Mouse (Mus musculus): ENCODE results near the gene Btbd11. TPM values are rescaled to one million over a fixed set of nuclear protein-coding genes. Genes with fewer than 3 reads are reported as not detected.

The Btbd11 gene
- total RNA-seq, 2 experiments from 2014 or later = 5.3 to 6.0 TPM

GRCm38 (mm10) chr10:85587758-85588157 is 201.1 kb downstream of the Btbd11 start:
- DNase-seq (ENCODE audit: low spot score in 2 of 2) = no peak

DNA sequence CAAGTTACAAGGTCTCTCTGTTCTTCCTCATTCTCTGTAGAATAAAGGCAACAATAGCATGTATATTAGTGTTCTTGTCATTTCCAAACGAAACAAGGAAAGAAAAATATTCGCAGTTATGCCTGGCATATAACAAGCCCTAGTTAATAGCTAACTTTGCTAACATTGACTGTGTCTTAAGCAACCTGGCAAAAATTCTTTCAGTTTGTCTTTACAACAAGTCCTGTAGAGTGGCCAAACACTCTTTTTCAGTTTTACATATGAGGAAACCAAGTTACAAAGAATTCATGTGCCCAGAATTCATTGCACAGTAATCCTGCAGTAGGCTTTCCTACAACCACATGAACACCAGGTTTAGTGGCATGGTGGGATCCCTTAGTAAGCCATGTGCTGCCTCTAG is 203.4 kb downstream of the Btbd11 start:
- no peak for DNase-seq (ENCODE audit: low spot score in 2 of 2)

DNA sequence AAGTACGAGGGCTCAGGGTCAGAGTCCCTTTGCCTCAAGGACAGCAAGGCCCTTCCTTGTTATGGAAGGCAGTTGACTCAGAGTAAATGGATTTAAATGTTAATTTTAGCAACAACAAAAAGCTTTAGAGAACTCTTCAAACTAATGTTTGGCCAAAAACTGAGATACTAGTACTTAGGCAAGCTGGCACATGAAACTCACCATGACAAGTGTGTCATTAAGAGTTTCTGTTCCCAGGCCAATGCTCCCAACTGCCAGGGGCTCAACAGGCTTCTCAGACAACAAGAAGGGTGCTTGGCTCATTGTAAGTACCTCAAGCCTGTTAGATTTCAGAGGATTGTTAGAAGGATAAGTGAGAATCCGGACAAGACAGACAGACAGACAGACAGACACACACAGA is 204.7 kb downstream of the Btbd11 start:
- DNase-seq (ENCODE audit: low spot score in 2 of 2) = no peak

- peak in 1 of 2 experiments; percentile 18 for DNase-seq (ENCODE audit: low spot score in 2 of 2)
Measured at GRCm38 (mm10) chr10:85591986-85592385, 205.4 kb downstream of the Btbd11 start.

DNA sequence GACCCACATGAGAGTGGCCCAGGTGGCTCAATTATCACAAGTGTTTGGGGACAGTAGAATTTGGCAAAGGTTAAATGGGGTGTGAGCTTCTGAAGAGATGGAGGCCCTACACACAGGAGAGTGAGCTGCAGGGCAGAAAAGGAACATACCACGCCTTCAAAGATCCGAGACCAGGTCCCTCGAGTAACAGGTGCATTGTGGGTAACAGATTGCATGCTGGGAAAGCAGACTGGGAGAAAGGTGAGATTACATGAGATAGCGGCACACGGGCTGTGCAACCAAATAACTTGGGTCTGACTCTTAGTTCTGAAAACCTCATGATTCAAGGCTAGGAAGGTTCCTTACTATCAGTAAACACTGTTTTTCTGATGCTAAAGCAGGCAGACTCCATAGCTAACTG is 209.7 kb downstream of the Btbd11 start:
- DNase-seq (ENCODE audit: low spot score in 2 of 2) = no peak

GRCm38 (mm10) chr10:85598093-85598599 is 211.5 kb downstream of the Btbd11 start:
- DNase-seq (ENCODE audit: low spot score in 2 of 2) = peak; percentile 25 to 29

DNA sequence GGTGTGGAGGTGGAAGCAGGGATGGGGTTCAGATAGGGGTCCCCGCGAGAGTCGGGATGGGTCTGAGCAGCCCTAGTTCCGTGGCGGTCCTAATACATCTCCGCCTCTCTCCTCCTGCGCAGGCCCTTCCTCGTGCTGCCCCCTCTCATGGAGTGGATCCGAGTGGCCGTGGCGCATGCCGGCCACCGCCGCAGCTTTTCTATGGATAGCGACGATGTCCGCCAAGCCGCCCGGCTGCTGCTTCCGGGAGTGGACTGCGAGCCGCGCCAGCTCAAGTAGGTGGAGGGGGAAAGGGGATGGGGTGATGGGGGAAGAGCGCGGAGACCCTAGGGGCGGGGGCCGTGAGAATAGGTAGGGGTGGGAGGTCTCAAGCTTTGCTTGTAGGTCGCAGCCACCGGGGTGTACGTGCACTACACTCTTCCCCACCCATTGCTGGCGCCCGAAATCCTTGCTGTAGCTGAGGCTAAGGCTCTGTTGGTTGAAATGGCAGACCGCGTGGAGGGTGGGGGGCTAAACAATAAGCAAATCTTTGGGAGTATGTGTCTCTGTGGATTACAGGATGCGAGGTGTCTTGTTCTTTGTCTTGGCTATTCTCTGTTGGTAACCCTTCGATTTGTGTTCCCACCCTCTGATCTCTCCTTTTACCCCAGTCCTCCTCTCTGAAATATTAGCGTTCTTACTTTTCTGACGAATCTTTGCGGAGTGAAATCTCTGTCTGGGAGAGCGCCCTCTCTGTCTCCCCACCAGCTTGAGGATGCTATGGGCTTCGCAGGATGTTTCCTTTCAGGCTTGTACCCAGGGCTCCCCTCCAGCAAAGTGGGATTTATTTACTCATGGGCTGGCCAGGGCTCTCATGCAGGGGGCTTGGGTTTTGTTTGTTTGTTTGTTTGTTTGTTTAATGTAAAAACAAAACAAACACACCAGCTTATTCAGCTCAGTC is 212.3 kb downstream of the Btbd11 start:
- peak in 1 of 2 experiments; percentile 15 for DNase-seq (ENCODE audit: low spot score in 2 of 2)

DNA sequence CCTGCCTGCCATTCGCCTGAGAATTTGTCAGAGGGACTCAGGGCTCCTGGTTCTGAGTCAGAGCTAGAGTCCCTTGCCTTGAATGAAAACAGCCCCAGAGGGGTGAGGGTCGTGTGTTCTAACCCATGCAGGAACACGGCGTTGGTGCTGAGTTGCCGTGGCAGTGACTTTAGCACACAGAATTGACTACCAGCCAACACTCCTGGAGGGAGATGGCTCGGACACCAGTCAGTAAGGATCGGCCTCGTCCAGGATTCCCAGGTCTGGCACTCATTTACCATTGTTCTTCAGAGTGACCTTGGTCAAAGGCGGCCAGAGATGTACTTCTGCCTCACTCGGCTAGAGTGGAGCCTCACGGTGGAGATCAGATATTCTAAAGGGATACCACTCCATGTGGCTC is 215.9 kb downstream of the Btbd11 start:
- DNase-seq (ENCODE audit: low spot score in 2 of 2) = no peak

DNA sequence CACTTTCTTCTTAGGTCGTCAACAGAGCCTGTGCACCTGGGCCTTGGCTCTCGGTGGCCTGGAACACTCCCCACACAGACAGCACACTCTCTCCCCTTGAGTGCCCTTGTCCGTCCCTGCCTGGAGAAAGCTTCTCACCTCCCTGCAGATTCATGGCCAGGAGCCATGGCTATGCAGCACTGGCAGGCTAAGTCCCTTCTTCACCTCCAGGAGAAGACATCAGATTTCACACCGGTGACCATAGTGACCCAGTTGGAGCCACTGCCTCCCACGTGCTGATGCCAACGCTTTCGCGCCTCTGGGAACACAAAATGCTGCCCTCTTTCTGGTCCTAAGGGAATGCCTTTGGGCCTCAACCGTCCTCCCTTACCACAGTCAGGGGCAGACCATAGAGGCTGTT is 217.9 kb downstream of the Btbd11 start:
- DNase-seq (ENCODE audit: low spot score in 2 of 2) = no peak

DNA sequence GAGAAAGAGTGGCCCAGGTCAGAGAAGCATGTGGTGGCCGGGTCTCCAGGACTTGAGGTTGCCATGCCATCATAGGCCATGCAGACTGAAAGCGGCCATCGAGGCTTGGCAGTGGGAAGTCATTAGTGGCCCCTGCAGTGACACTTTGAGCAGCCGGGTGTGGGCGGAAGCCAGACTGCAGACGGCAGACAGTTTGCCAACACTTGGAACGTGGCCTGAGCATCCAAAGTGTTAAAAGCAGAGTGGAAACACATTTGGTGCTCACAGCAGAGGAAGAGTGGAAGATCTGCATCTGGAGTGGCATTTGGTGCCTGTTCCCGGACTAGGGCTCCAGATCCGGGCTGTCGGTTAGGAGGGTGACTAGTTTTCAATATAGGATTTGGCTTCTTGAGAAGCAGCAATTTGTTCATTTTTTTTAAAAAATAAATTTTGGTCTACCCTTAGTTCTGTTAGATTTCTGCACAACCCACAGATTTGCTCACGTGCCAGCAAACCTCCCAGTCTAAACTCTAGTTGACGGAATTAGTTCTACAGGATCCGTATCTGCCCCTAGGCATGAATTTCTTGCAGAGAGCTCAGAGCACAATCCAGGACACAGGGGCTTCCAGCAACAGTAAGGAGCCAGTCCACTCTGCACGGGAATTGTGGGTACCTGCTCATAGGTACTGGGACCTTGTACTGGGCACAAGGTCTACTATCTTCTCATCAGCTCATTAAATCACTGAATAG is 222.1 kb downstream of the Btbd11 start:
- DNase-seq (ENCODE audit: low spot score in 2 of 2) = no peak

DNA sequence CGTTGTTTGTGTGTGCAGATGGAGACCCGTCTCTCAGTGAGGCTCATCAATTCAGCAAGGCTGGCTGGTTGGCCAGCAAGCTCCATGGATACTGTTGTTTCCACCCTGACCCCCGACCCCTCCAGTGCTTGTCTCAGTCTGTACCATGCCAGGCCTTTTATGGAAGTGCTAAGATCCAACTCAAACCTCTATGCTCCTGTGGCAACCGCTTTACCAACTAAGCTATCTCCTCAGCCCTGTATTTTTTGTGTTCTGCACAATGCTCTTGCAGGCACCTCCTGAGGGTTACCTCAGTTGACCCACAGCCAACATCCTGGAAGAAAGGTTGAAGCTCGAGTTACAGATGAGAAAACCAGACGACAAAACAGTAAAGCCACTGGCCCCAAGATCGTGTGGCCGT is 230.5 kb downstream of the Btbd11 start:
- no peak for DNase-seq (ENCODE audit: low spot score in 2 of 2)

GRCm38 (mm10) chr10:85617501-85618417 is 231.1 kb downstream of the Btbd11 start:
- no peak for DNase-seq (ENCODE audit: low spot score in 2 of 2)

DNA sequence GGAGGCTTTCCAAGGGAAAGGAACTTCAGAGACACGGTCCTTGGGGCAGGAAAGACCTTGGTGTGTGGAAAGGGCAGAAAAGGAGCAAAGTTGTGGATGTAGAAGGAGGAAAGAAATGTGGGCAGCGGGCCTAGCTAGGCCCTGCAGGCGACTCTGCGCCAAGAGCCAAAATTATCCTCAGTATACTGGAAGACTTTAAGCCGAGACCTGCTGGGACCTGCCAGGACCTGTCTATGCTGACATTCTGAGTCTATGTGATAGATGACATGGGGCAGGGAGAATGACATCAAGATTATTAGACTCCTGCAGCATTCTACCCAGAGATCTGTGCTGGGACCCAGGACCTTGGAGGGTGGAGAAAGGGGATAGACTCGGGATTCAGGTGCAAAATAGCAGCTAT is 234.5 kb downstream of the Btbd11 start:
- no peak for DNase-seq (ENCODE audit: low spot score in 2 of 2)

GRCm38 (mm10) chr10:85624504-85625169 is 238.0 kb downstream of the Btbd11 start:
- DNase-seq (ENCODE audit: low spot score in 2 of 2) = peak; percentile 35 to 39

DNA sequence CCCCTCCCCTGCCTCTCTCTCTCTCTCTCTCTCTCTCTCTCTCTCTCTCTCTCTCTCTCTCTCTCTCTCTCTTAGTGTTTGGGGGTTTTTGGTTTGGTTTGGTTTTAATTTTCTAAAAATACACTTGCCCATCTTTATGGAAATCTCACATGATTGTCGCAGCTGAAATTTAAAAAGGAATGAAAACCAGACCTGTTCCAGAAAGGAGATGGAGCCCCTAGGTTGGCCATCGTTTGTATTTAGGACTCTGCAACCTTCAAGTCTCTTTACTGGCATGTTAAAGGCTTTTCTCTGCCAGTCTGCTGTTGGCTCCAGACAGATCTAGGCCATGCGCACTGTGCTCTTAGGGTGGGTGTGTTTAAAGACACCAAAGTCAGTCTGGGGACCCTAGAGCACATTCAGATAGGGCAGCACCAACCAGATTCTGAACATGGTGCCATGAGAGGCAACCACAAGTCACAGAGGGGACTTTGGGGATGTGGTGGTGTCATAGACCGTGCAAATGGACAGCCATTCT is 238.6 kb downstream of the Btbd11 start:
- DNase-seq (ENCODE audit: low spot score in 2 of 2) = no peak

DNA sequence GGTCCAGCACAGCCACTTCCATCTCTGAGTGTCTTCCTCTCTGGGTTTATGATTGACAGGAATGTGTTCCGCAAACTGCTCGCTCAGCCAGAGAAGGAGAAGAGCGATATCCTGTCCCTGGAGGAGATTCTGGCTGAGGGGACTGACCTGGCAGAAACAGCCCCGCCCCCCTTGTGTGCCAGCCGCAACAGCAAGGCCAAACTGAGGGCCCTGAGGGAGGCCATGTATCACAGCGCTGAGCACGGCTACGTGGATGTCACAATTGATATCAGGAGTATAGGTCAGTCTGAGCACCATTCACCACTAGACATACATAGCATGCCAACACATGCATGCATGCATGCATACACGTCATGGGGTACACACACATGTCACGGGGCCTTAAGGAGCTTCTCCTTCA is 245.4 kb downstream of the Btbd11 start:
- peak in 1 of 2 experiments; percentile 22 for DNase-seq (ENCODE audit: low spot score in 2 of 2)

DNA sequence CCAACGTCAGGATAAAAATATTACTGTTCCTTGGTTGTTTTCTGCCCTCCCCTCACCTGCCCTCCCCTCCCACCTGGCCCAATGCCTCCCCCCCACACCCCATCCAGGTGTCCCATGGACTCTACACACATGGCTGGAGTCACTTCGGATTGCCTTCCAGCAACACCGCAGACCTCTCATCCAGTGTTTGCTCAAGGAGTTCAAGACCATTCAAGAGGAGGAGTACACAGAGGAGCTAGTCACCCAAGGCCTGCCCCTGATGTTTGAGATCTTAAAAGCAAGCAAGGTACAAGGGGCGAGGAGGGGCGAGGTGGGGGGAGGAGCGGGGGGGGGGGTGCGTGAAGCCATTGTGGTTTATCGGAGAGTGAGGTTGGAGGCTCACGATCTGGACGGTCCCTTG is 247.0 kb downstream of the Btbd11 start:
- DNase-seq (ENCODE audit: low spot score in 2 of 2) = no peak

GRCm38 (mm10) chr10:85637580-85637979 is 251.0 kb downstream of the Btbd11 start:
- no peak for DNase-seq (ENCODE audit: low spot score in 2 of 2)

DNA sequence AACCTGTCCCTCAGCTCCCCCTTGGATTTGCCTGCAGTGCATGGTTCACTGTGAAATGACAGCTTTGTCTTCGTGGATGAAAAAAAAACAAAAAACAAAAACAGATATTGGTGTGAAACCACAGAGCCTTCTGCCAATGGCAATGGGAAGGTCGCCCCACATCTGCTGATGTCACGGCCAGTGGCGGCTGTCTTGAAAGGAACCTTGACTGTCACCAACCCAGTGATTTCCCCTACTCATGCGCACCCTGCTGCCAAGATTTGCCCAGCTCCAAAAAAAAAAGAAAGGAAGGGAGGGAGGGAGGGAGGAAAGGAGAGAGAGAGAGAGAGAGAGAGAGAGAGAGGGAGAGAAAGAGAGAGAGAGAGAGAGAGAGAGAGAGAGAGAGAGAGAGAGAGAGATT is 251.5 kb downstream of the Btbd11 start:
- no peak for DNase-seq (ENCODE audit: low spot score in 2 of 2)

- DNase-seq (ENCODE audit: low spot score in 2 of 2) = no peak
Measured at GRCm38 (mm10) chr10:85639581-85639980, 253.0 kb downstream of the Btbd11 start.

All from adrenal gland, adult 18-20 months (tissue).